Comparison of ENCODE assay signal across 8 mouse cellular contexts in the genomic region with DNA sequence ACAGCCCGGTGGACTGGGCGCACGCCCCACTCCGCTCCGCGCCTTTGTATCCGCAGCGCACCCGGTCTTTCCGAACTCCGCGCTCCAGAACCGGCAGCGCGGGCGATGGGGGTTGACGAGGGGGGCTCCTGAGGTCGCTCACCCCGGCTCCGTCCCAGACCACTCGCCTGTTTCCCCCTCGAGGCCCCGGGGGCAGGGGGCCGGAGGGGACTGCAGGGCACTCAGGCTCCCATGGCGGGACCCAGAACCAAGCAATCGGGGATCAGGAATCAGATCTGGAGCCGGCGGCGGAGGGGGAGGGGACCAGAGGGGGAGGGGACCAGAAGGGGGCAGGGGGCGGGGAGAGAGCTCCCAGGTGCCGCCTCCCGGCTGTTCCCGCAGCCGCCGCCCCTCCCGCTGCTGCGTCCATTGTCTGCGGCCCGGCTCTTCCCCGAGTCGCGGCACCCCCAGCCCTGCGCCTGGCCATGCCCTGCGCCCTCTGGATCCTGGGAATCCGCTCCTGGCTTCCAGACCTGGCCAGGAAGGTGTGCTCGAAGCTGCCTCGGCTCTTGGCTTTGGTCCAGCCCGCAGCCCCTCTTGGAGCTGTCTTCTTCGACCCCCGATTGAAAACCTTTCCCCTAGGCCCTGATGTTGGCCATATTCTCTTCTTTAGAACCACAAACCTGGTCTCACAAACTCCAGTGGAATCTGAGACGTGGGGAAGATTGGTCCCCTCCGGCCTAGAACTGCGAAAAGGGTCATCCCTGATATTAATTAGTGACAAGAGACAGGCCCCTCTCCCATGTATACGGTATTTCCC. TPM values are rescaled to one million over a fixed set of nuclear protein-coding genes. Genes with fewer than 3 reads are reported as not detected.
A peak's percentile ranks its signal among the peaks of the same experiment; 100 is the strongest.
DNase-seq lines count a peak whose midpoint lies in the region; ATAC-seq lines count a peak whose summit lies in the region.

No protein-coding gene starts in this region.

- H3K27ac ChIP-seq in brown adipose tissue, adult 24 weeks (replicated peaks; ENCODE audit: low read depth, low read length), result no peak overlapping the region
- peak overlapping the region; percentile 98 for H3K27ac ChIP-seq in forebrain, embryonic 12.5 days
- H3K27ac ChIP-seq in heart, embryonic 16.5 days (ENCODE audit: low read length), result peak overlapping the region; percentile 82
- no peak overlapping the region for H3K27ac ChIP-seq in liver, embryonic 13.5 days
- peak overlapping the region; percentile 93 for H3K27ac ChIP-seq in stomach, embryonic 14.5 days (ENCODE audit: low read length)

- H3K27me3 ChIP-seq in forebrain, embryonic 12.5 days, result no peaks in the 10 kb centered on the region
- no peaks in the 10 kb centered on the region for H3K27me3 ChIP-seq in heart, embryonic 16.5 days (ENCODE audit: control insufficient read depth, insufficient read depth, low read length)
- H3K27me3 ChIP-seq in liver, embryonic 13.5 days, result peaks cover 18% of the 10 kb centered on the region
- H3K27me3 ChIP-seq in stomach, embryonic 14.5 days (ENCODE audit: control insufficient read depth, insufficient read depth, low read length), result no peaks in the 10 kb centered on the region

- peak overlapping the region; percentile 73 for H3K4me3 ChIP-seq in brown adipose tissue, adult 24 weeks (ENCODE audit: insufficient read depth, low read depth, low read length)
- H3K4me3 ChIP-seq in forebrain, embryonic 12.5 days (replicated peaks), result peak overlapping the region; percentile 92
- H3K4me3 ChIP-seq in heart, embryonic 16.5 days (ENCODE audit: low read length), result peak overlapping the region; percentile 86
- peak overlapping the region; percentile 66 for H3K4me3 ChIP-seq in liver, embryonic 13.5 days (replicated peaks)
- H3K4me3 ChIP-seq in stomach, embryonic 14.5 days (ENCODE audit: low read depth, low read length), result peak overlapping the region; percentile 94

- no peaks in the 10 kb centered on the region for H3K9me3 ChIP-seq in forebrain, embryonic 12.5 days
- H3K9me3 ChIP-seq in heart, embryonic 16.5 days (replicated peaks; ENCODE audit: control insufficient read depth, low read length), result no peaks in the 10 kb centered on the region
- H3K9me3 ChIP-seq in liver, embryonic 13.5 days (replicated peaks), result no peaks in the 10 kb centered on the region
- no peaks in the 10 kb centered on the region for H3K9me3 ChIP-seq in stomach, embryonic 14.5 days (ENCODE audit: control insufficient read depth, low read depth, low read length)

- WGBS in forebrain, embryonic 12.5 days, result under 1% methylated on average over 50 of the region's 54 CpGs
- 1% methylated on average over 49 of the region's 54 CpGs for WGBS in heart, embryonic 16.5 days
- WGBS in liver, embryonic 13.5 days (ENCODE audit: insufficient replicate concordance), result 2% methylated on average over 54 of the region's 54 CpGs
- under 1% methylated on average over 54 of the region's 54 CpGs for WGBS in stomach, embryonic 14.5 days

- peak overlapping the region; percentile 97 for H3K4me2 ChIP-seq in forebrain, embryonic 12.5 days
- H3K4me2 ChIP-seq in heart, embryonic 16.5 days (ENCODE audit: low read depth, low read length), result peak overlapping the region; percentile 71
- peak overlapping the region; percentile 78 for H3K4me2 ChIP-seq in liver, embryonic 13.5 days
- H3K4me2 ChIP-seq in stomach, embryonic 14.5 days (replicated peaks; ENCODE audit: low read depth, low read length), result peak overlapping the region; percentile 71

- peak; percentile 92 for DNase-seq in kidney, postnatal 25 days
- peak; percentile 47 for DNase-seq in liver, embryonic 13.5 days
- peak; percentile 98 for DNase-seq in neural tube, embryonic 10.5 days (ENCODE audit: extremely low spot score, low spot score)

- peak overlapping the region; percentile 97 for H3K9ac ChIP-seq in forebrain, embryonic 12.5 days
- H3K9ac ChIP-seq in heart, embryonic 16.5 days (ENCODE audit: low read length), result peak overlapping the region; percentile 90
- H3K9ac ChIP-seq in liver, embryonic 13.5 days, result peak overlapping the region; percentile 66
- peak overlapping the region; percentile 89 for H3K9ac ChIP-seq in stomach, embryonic 14.5 days (replicated peaks; ENCODE audit: low read depth, low read length)

- ATAC-seq in CD4-positive, CD25-positive, alpha-beta regulatory T cell, adult 4 months, result peak; percentile 59
- peak; percentile 89 for ATAC-seq in forebrain, embryonic 12.5 days (ENCODE audit: low FRiP score)
- peak; percentile 85 for ATAC-seq in heart, embryonic 16.5 days (replicated peaks; ENCODE audit: extremely low read depth, insufficient read depth, low FRiP score)
- peak; percentile 71 for ATAC-seq in liver, embryonic 13.5 days (ENCODE audit: low read depth)
- peak; percentile 85 for ATAC-seq in stomach, embryonic 14.5 days (ENCODE audit: insufficient number of reproducible peaks, insufficient read depth, low FRiP score, low read depth)

- no peaks in the 10 kb centered on the region for H3K4me1 ChIP-seq in brown adipose tissue, adult 24 weeks (ENCODE audit: control insufficient read depth, insufficient read depth, insufficient read length, low read length)
- H3K4me1 ChIP-seq in forebrain, embryonic 12.5 days, result peaks cover 57% of the 10 kb centered on the region
- peaks cover 23% of the 10 kb centered on the region for H3K4me1 ChIP-seq in heart, embryonic 16.5 days (ENCODE audit: control insufficient read depth, insufficient read depth, low read length)
- H3K4me1 ChIP-seq in liver, embryonic 13.5 days (replicated peaks), result peaks cover 13% of the 10 kb centered on the region
- H3K4me1 ChIP-seq in stomach, embryonic 14.5 days (ENCODE audit: control insufficient read depth, insufficient read depth, low read length), result peaks cover 25% of the 10 kb centered on the region

- H3K36me3 ChIP-seq in forebrain, embryonic 12.5 days (replicated peaks), result peaks cover 10% of the 10 kb centered on the region
- no peaks in the 10 kb centered on the region for H3K36me3 ChIP-seq in heart, embryonic 16.5 days (ENCODE audit: control insufficient read depth, insufficient read depth)
- H3K36me3 ChIP-seq in liver, embryonic 13.5 days, result no peaks in the 10 kb centered on the region
- no peaks in the 10 kb centered on the region for H3K36me3 ChIP-seq in stomach, embryonic 14.5 days (ENCODE audit: control insufficient read depth, insufficient read depth, low read length)

RNA-seq across cellular contexts. Expression of gene Vangl2, which starts 1.0 kb away (rescaled TPM):
- polyA plus RNA-seq in CD4-positive, CD25-positive, alpha-beta regulatory T cell, adult 4 months (2017; shearing (Covaris generic)), result 1 to 10 TPM in 1 of 2 experiments, under 1 TPM in 1; 0.67 to 1.2 TPM
- 0.58 TPM in 1 of 2 replicates, not detected in the other for polyA plus RNA-seq in brown adipose tissue, adult 24 weeks (2012; ENCODE audit: insufficient read depth, insufficient read length, missing spikeins)
- polyA plus RNA-seq in forebrain, embryonic 12.5 days (2016; fragmentation: Nextera tagmentation; extraction: Ambion mirVana), result 61.9 and 63.2 TPM in 2 replicates
- 7.3 and 7.5 TPM in 2 replicates for polyA plus RNA-seq in heart, embryonic 16.5 days (2015; fragmentation: Nextera tagmentation; extraction: Ambion mirVana)
- polyA plus RNA-seq in liver, embryonic 13.5 days (2015; fragmentation: Nextera tagmentation; extraction: Ambion mirVana), result 0.89 and 1.4 TPM in 2 replicates
- polyA plus RNA-seq in stomach, embryonic 14.5 days (2014; fragmentation: Nextera tagmentation; extraction: Ambion mirVana), result 17.1 and 18.4 TPM in 2 replicates

RNA-seq across cellular contexts. Expression of gene Nhlh1, which starts 30.2 kb away (rescaled TPM):
- polyA plus RNA-seq in CD4-positive, CD25-positive, alpha-beta regulatory T cell, adult 4 months (2017; shearing (Covaris generic)), result not detected
- polyA plus RNA-seq in brown adipose tissue, adult 24 weeks (2012; ENCODE audit: insufficient read depth, insufficient read length, missing spikeins), result not detected in 2 replicates
- 9.0 and 9.8 TPM in 2 replicates for polyA plus RNA-seq in forebrain, embryonic 12.5 days (2016; fragmentation: Nextera tagmentation; extraction: Ambion mirVana)
- not detected in 2 replicates for polyA plus RNA-seq in heart, embryonic 16.5 days (2015; fragmentation: Nextera tagmentation; extraction: Ambion mirVana)
- polyA plus RNA-seq in liver, embryonic 13.5 days (2015; fragmentation: Nextera tagmentation; extraction: Ambion mirVana), result not detected in 2 replicates
- not detected in 2 replicates for polyA plus RNA-seq in stomach, embryonic 14.5 days (2014; fragmentation: Nextera tagmentation; extraction: Ambion mirVana)

RNA-seq across cellular contexts. Expression of gene Copa, which starts 55.1 kb away (rescaled TPM):
- 100 to 1,000 TPM in 1 of 2 experiments, 10 to 100 TPM in 1; 97.8 to 161 TPM for polyA plus RNA-seq in CD4-positive, CD25-positive, alpha-beta regulatory T cell, adult 4 months (2017; shearing (Covaris generic))
- 73.4 and 75.2 TPM in 2 replicates for polyA plus RNA-seq in brown adipose tissue, adult 24 weeks (2012; ENCODE audit: insufficient read depth, insufficient read length, missing spikeins)
- polyA plus RNA-seq in forebrain, embryonic 12.5 days (2016; fragmentation: Nextera tagmentation; extraction: Ambion mirVana), result 199 and 222 TPM in 2 replicates
- polyA plus RNA-seq in heart, embryonic 16.5 days (2015; fragmentation: Nextera tagmentation; extraction: Ambion mirVana), result 170 and 179 TPM in 2 replicates
- 64.4 and 80.4 TPM in 2 replicates for polyA plus RNA-seq in liver, embryonic 13.5 days (2015; fragmentation: Nextera tagmentation; extraction: Ambion mirVana)
- polyA plus RNA-seq in stomach, embryonic 14.5 days (2014; fragmentation: Nextera tagmentation; extraction: Ambion mirVana), result 182 and 195 TPM in 2 replicates

RNA-seq across cellular contexts. Expression of gene Ncstn, which starts 55.4 kb away (rescaled TPM):
- 100 to 1,000 TPM; 105 to 161 TPM for polyA plus RNA-seq in CD4-positive, CD25-positive, alpha-beta regulatory T cell, adult 4 months (2017; shearing (Covaris generic))
- 25.1 and 29.6 TPM in 2 replicates for polyA plus RNA-seq in brown adipose tissue, adult 24 weeks (2012; ENCODE audit: insufficient read depth, insufficient read length, missing spikeins)
- 107 and 111 TPM in 2 replicates for polyA plus RNA-seq in forebrain, embryonic 12.5 days (2016; fragmentation: Nextera tagmentation; extraction: Ambion mirVana)
- polyA plus RNA-seq in heart, embryonic 16.5 days (2015; fragmentation: Nextera tagmentation; extraction: Ambion mirVana), result 106 and 109 TPM in 2 replicates
- 33.6 and 38.6 TPM in 2 replicates for polyA plus RNA-seq in liver, embryonic 13.5 days (2015; fragmentation: Nextera tagmentation; extraction: Ambion mirVana)
- polyA plus RNA-seq in stomach, embryonic 14.5 days (2014; fragmentation: Nextera tagmentation; extraction: Ambion mirVana), result 139 and 140 TPM in 2 replicates

Comparison
In these comparisons a context has a peak if more than half of its experiments do, and no peak if none do; other contexts are left out.
1. H3K27ac ChIP-seq: peak in forebrain, embryonic 12.5 days (single experiment), heart, embryonic 16.5 days (single experiment) and stomach, embryonic 14.5 days (single experiment); none in brown adipose tissue, adult 24 weeks (single experiment) and liver, embryonic 13.5 days (single experiment).
2. DNase-seq: peak in every context shown above with its lines; median percentile 98 in neural tube, embryonic 10.5 days; 92 in kidney, postnatal 25 days; 47 in liver, embryonic 13.5 days.
3. Peak in every context shown above with its lines, with median percentiles within 50 percentile points of each other: ATAC-seq, H3K4me3 ChIP-seq, H3K4me2 ChIP-seq and H3K9ac ChIP-seq.